Mouse (Mus musculus) ES-Bruce4 (cell line): ENCODE data around the gene Abtb1.

Source experiments
- CTCF ChIP-seq: IDR thresholded peaks from one replicate; pipeline ENCODE4 v1.8.1; 2011; ENCODE audit warnings: low read depth, low read length
- EP300 ChIP-seq: IDR thresholded peaks from 2 replicates; pipeline ENCODE4 v1.6.1; 2011; ENCODE audit warnings: low read depth, low read length; ENCODE audit not compliant: insufficient read depth

GRCm38 (mm10) chr6:88811396-88811795, 30.4 kb downstream of the Abtb1 start:
- TF ChIP-seq CTCF (no peak), EP300 (no peak)
